ENCODE assay signal across 10 mouse cellular contexts in genomic region chr17:8433978-8434960, GRCm38 (mm10). TPM values are rescaled to one million over a fixed set of nuclear protein-coding genes. Genes with fewer than 3 reads are reported as not detected.
A peak's percentile ranks its signal among the peaks of the same experiment; 100 is the strongest.
DNase-seq lines count a peak whose midpoint lies in the region; ATAC-seq lines count a peak whose summit lies in the region.
"Had no signal": no experiment of that assay in that cellular context is flagged by ENCODE, and none has a peak within 500 bp of the region (broad histone marks: within the 10 kb centered on the region; RNA-seq: fewer than 3 reads in every experiment).

TSS of gene T (plus strand) at chr17:8434423.

- H3K4me1 ChIP-seq in heart, embryonic 15.5 days (replicated peaks), result peaks cover 21% of the 10 kb centered on the region
- peaks cover 9% of the 10 kb centered on the region for H3K4me1 ChIP-seq in hindbrain, embryonic 11.5 days (replicated peaks; ENCODE audit: control insufficient read depth, insufficient read depth, low read length)
- H3K4me1 ChIP-seq in midbrain, embryonic 14.5 days (ENCODE audit: control insufficient read depth, insufficient read depth, low read length), result 0 out of 2 replicates have a peak, but pooled peaks cover 5% of the 10 kb centered on the region

- H3K4me3 ChIP-seq in heart, embryonic 15.5 days, result peak within 1 kb of the TSS; percentile 39
- peak within 1 kb of the TSS; percentile 18 for H3K4me3 ChIP-seq in hindbrain, embryonic 11.5 days (ENCODE audit: low read depth, low read length)
- peak within 1 kb of the TSS; percentile 13; the same call in 1 of the 2 replicates for H3K4me3 ChIP-seq in midbrain, embryonic 14.5 days (replicated peaks; ENCODE audit: low read depth, low read length)

- no peak within 1 kb of the TSS for H3K27ac ChIP-seq in heart, embryonic 15.5 days
- no peak within 1 kb of the TSS for H3K27ac ChIP-seq in hindbrain, embryonic 11.5 days (ENCODE audit: low read depth, low read length)
- no peak within 1 kb of the TSS for H3K27ac ChIP-seq in midbrain, embryonic 14.5 days (replicated peaks; ENCODE audit: low read depth, low read length)
- H3K27ac ChIP-seq: macrophage had no signal

- H3K9me3 ChIP-seq in heart, embryonic 15.5 days (replicated peaks), result no peaks in the 10 kb centered on the region
- no peaks in the 10 kb centered on the region for H3K9me3 ChIP-seq in hindbrain, embryonic 11.5 days (ENCODE audit: control insufficient read depth, low read length)
- H3K9me3 ChIP-seq in midbrain, embryonic 14.5 days (ENCODE audit: control insufficient read depth, low read length), result no peaks in the 10 kb centered on the region

- intact Hi-C loops in heart, postnatal 10 days (cut with DNase I), result no loop called here

- H3K4me2 ChIP-seq in heart, embryonic 15.5 days, result peak within 1 kb of the TSS; percentile 62
- peak within 1 kb of the TSS; percentile 28; the same call in 1 of the 2 replicates for H3K4me2 ChIP-seq in hindbrain, embryonic 11.5 days (replicated peaks; ENCODE audit: low read depth, low read length)
- H3K4me2 ChIP-seq in midbrain, embryonic 14.5 days (ENCODE audit: low read length), result peak within 1 kb of the TSS; percentile 39

- under 1% methylated on average over 64 of the region's 65 CpGs for WGBS in heart, embryonic 15.5 days
- WGBS in hindbrain, embryonic 11.5 days, result under 1% methylated on average over 62 of the region's 65 CpGs
- WGBS in midbrain, embryonic 14.5 days, result under 1% methylated on average over 65 of the region's 65 CpGs

- peaks cover 99% of the 10 kb centered on the region for H3K27me3 ChIP-seq in heart, embryonic 15.5 days
- peaks cover 95% of the 10 kb centered on the region for H3K27me3 ChIP-seq in hindbrain, embryonic 11.5 days (ENCODE audit: control insufficient read depth, insufficient read depth, low read length)
- peaks cover 97% of the 10 kb centered on the region for H3K27me3 ChIP-seq in midbrain, embryonic 14.5 days (ENCODE audit: control insufficient read depth, insufficient read depth, low read length)

- no peak within 1 kb of the TSS for H3K9ac ChIP-seq in heart, embryonic 15.5 days
- no peak within 1 kb of the TSS for H3K9ac ChIP-seq in hindbrain, embryonic 11.5 days (ENCODE audit: low read depth, low read length)
- H3K9ac ChIP-seq in midbrain, embryonic 14.5 days (replicated peaks; ENCODE audit: low read length), result no peak within 1 kb of the TSS

- no peaks in the 10 kb centered on the region for H3K36me3 ChIP-seq in heart, embryonic 15.5 days
- no peaks in the 10 kb centered on the region for H3K36me3 ChIP-seq in hindbrain, embryonic 11.5 days (ENCODE audit: control insufficient read depth, insufficient read depth, low read length)
- H3K36me3 ChIP-seq in midbrain, embryonic 14.5 days (ENCODE audit: control insufficient read depth, insufficient read depth, low read length), result no peaks in the 10 kb centered on the region

- no peak for ATAC-seq in heart, embryonic 15.5 days (replicated peaks; ENCODE audit: insufficient number of reproducible peaks, insufficient read depth, low FRiP score, low read depth)
- no peak for ATAC-seq in hindbrain, embryonic 11.5 days (ENCODE audit: low FRiP score)
- no peak for ATAC-seq in midbrain, embryonic 14.5 days (ENCODE audit: low FRiP score, low TSS enrichment)
- no peak for ATAC-seq in monocyte, adult 5-6 weeks (replicated peaks; ENCODE audit: insufficient number of reproducible peaks, low FRiP score, low TSS enrichment, poor library complexity, severe bottlenecking)

- no peak for DNase-seq in heart, postnatal 10 days
- DNase-seq in R1 (ENCODE audit: low read depth, low spot score), result peak; percentile 41
- peak; percentile 47 for DNase-seq in hindbrain, embryonic 11.5 days (ENCODE audit: low spot score)
- DNase-seq in midbrain, embryonic 14.5 days, result no peak
- no peak for DNase-seq in B cell, adult 2 months
- no peak for DNase-seq in testis, postnatal 14 days (ENCODE audit: low spot score)
- DNase-seq: kidney, adult 8-10 months had no signal

RNA-seq across cellular contexts. Expression of gene T, which starts in this region (rescaled TPM):
- 0.40 and 0.55 TPM in 2 replicates for polyA plus RNA-seq in heart, embryonic 15.5 days (2015; fragmentation: Nextera tagmentation; extraction: Ambion mirVana)
- total RNA-seq in heart, postnatal 10 days (2021), result not detected
- polyA plus RNA-seq in hindbrain, embryonic 11.5 days (2014; fragmentation: Nextera tagmentation; extraction: Ambion mirVana), result 0.22 and 0.85 TPM in 2 replicates
- 0.39 and 0.43 TPM in 2 replicates for polyA plus RNA-seq in midbrain, embryonic 14.5 days (2014; fragmentation: Nextera tagmentation; extraction: Ambion mirVana)
- total RNA-seq in monocyte, adult 5-6 weeks (2017), result not detected in 3 replicates
- polyA plus RNA-seq: macrophage had no signal

Comparison
In these comparisons a context has a peak if more than half of its experiments do, and no peak if none do; other contexts are left out.
1. Peak in DNase-seq, H3K4me3 ChIP-seq and H3K4me2 ChIP-seq in hindbrain, embryonic 11.5 days; RNA of the gene not detected or under 1 TPM.